Mouse (Mus musculus): ENCODE measurements at regions not wholly inside any gene's neighbourhood (a gene's known extent, or its start where the extent isn't known, plus 50 kb on each side); places are given as distances from the start of the nearest gene placed in this dataset.

DNA sequence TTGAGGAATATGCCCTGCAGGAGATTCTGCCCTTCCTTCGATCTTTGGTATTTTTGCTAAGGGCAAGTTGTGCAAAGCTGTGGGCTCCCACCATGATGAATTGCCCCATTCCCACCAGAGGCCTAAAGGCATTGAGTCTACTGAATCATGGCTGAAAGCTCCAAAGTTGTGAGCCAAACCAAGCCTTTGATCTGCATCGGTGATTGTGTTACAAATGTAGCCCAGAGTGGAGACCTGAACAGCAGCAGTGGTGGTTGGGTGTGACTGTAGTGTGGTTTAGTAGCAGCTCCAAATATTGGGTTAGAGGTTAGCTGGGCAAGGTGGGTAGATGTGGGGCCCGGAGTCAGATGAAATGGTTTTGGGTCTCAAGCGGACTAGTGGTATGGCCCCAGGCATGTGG, 201.0 kb downstream of the Pten start:
- no peak for TF ChIP-seq POLR2A (IDR thresholded peaks at IDR 0.05; ENCODE audit: extremely low read depth, insufficient read depth, low read length)
- no peak for TF ChIP-seq CTCF (IDR thresholded peaks at IDR 0.05; ENCODE audit: extremely low read depth, insufficient read depth, low read length)
